Mouse (Mus musculus) liver, adult 2 months (tissue): ENCODE results near the gene Slc35d1. TPM values are rescaled to one million over a fixed set of nuclear protein-coding genes. Genes with fewer than 3 reads are reported as not detected.
A peak's percentile ranks its signal among the peaks of the same experiment; 100 is the strongest.

Experiments
- DNase-seq: peaks from one replicate; pipeline ENCODE4 v3.0.0-alpha.2; 2011; ENCODE audit warnings: low read depth, low spot score; ENCODE audit errors: extremely low read depth
- H3K27ac ChIP-seq: fragments of 200-500 bp; replicated peaks from 2 replicates; pipeline ENCODE4 v1.5.1; 2012; ENCODE audit warnings: low read depth, mild to moderate bottlenecking, control low read depth, inconsistent platforms, low read length; ENCODE audit not compliant: insufficient read depth
- H3K27me3 ChIP-seq: fragments of 200-500 bp; 2 replicates; pipeline ENCODE4 v1.6.1; 2012; ENCODE audit warnings: mild to moderate bottlenecking, moderate library complexity, low read length, inconsistent platforms; ENCODE audit not compliant: control insufficient read depth, insufficient read depth
- H3K36me3 ChIP-seq: fragments of 200-500 bp; 2 replicates; pipeline ENCODE4 v1.6.1; 2012; ENCODE audit warnings: low read length, inconsistent platforms; ENCODE audit not compliant: control insufficient read depth, insufficient read depth
- H3K4me1 ChIP-seq: fragments of 200-500 bp; 2 replicates; pipeline ENCODE4 v1.6.1; 2011; ENCODE audit warnings: low read length; ENCODE audit not compliant: control insufficient read depth, insufficient read depth
- H3K4me3 ChIP-seq: fragments of 200-500 bp; 2 replicates; pipeline ENCODE4 v1.5.1; 2011; ENCODE audit warnings: low read depth, mild to moderate bottlenecking, control low read depth, low read length, moderate library complexity; ENCODE audit not compliant: insufficient read depth
- H3K79me2 ChIP-seq: fragments of 200-500 bp; 2 replicates; pipeline ENCODE4 v1.6.1; 2012; ENCODE audit warnings: inconsistent platforms, mild to moderate bottlenecking, low read length, moderate library complexity; ENCODE audit not compliant: control insufficient read depth, insufficient read depth
- H3K9ac ChIP-seq: fragments of 200-500 bp; 2 replicates; pipeline ENCODE4 v1.6.1; 2012; ENCODE audit warnings: low read depth, mild to moderate bottlenecking, control low read depth, inconsistent platforms, low read length
- CTCF ChIP-seq: fragments of 200-500 bp; IDR thresholded peaks from 2 replicates; pipeline ENCODE4 v1.5.1; 2011; ENCODE audit warnings: low read depth, low read length, control low read depth
- POLR2A ChIP-seq: fragments of 200-500 bp; IDR thresholded peaks from 2 replicates; pipeline ENCODE4 v1.6.1; 2011; ENCODE audit warnings: low read length, control low read depth; ENCODE audit not compliant: insufficient read depth; ENCODE audit errors: extremely low read depth
- WGBS: fragments of 180-500 bp; shearing (Covaris S2); methylation state at CpG from one replicate; pipeline ENCODE4 v1.1.7; 2018; 5-methylcytosine and 5-hydroxymethylcytosine counted together
- polyA plus RNA-seq: library from polyadenylated mRNA; depleted of rRNA; stranded (reverse); fragments of >200 nt; gene quantifications from 2 replicates; pipeline ENCODE4 v1.2.3, GENCODE M21; 2012; rRNA removed
- total RNA-seq: library from RNA; depleted of rRNA; stranded (reverse); fragments of >200 nt; gene quantifications from 2 replicates; pipeline ENCODE4 v1.2.3, GENCODE M21; 2014; rRNA removed

The Slc35d1 gene
- total RNA-seq (27.8 and 37.1 TPM in 2 replicates), polyA plus RNA-seq (29.1 TPM in 2 replicates)

- TF ChIP-seq POLR2A (peak; percentile 62), CTCF (no peak)
Observed at GRCm38 (mm10) chr4:103214925-103215820, at the start of gene Slc35d1. Slc35d1 (minus strand) TSS chr4:103215164.

GRCm38 (mm10) chr4:103263812-103264396 is 48.9 kb upstream of the Slc35d1 start:
- no peaks in the 10 kb centered on the region for H3K27me3 ChIP-seq
- H3K36me3 ChIP-seq = no peaks in the 10 kb centered on the region
- H3K4me3 ChIP-seq = no peak overlapping the region
- H3K27ac ChIP-seq = no peak overlapping the region
- no peak overlapping the region for H3K9ac ChIP-seq
- 35% methylated on average over 8 of the region's 8 CpGs for WGBS
- no peaks in the 10 kb centered on the region for H3K79me2 ChIP-seq
- DNase-seq = no peak
- TF ChIP-seq CTCF = no peak
- TF ChIP-seq POLR2A = no peak
- H3K4me1 ChIP-seq = no peaks in the 10 kb centered on the region

More at GRCm38 (mm10) chr4:103214925-103215820, at the start of gene Slc35d1:
- peak within 1 kb of the TSS; percentile 98 for H3K9ac ChIP-seq
- peaks cover 8% of the 10 kb centered on the region; the same call in 1 of the 2 replicates for H3K79me2 ChIP-seq
- H3K27me3 ChIP-seq = no peaks in the 10 kb centered on the region
- DNase-seq = peak; percentile 98
- 5% methylated on average over 69 of the region's 70 CpGs for WGBS
- peak within 1 kb of the TSS; percentile 93 for H3K27ac ChIP-seq
- H3K4me1 ChIP-seq = peaks cover 9% of the 10 kb centered on the region
- H3K36me3 ChIP-seq = peaks cover 17% of the 10 kb centered on the region
- H3K4me3 ChIP-seq = peak within 1 kb of the TSS; percentile 69

DNA sequence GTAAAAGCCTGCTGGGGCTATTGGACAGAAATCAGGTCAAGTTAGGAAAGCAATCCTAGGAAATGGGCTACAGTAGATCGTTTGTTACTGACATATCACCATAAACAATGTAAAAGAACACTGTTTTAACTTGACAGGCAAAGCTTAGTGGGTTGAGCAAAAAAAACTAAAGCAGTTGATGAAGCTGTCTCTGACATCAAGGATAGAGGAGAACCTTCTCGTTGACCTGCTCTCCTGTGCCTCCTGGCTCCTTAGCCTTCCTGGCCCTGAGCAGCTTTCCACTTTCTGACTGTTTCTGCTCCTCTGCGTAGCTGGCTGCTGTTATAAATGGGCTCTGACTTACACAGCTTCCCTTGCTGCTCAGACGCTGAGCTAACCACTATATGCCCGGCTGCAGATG is 48.4 kb upstream of the Slc35d1 start:
- H3K27me3 ChIP-seq = no peaks in the 10 kb centered on the region
- no peak overlapping the region for H3K4me3 ChIP-seq
- no peak overlapping the region for H3K27ac ChIP-seq
- H3K4me1 ChIP-seq = no peaks in the 10 kb centered on the region
- no peaks in the 10 kb centered on the region for H3K79me2 ChIP-seq
- TF ChIP-seq CTCF (no peak), POLR2A (no peak)
- no peak overlapping the region for H3K9ac ChIP-seq
- 62% methylated on average over 5 of the region's 5 CpGs for WGBS
- DNase-seq = no peak
- H3K36me3 ChIP-seq = no peaks in the 10 kb centered on the region

GRCm38 (mm10) chr4:103258817-103259216 is 43.9 kb upstream of the Slc35d1 start:
- Histone ChIP-seq H3K27me3 (no peaks in the 10 kb centered on the region), H3K36me3 (no peaks in the 10 kb centered on the region), H3K4me1 (no peaks in the 10 kb centered on the region), H3K79me2 (no peaks in the 10 kb centered on the region), H3K4me3 (no peak overlapping the region), H3K9ac (no peak overlapping the region), H3K27ac (no peak overlapping the region)
- no peak for DNase-seq
- TF ChIP-seq CTCF (no peak), POLR2A (no peak)
- WGBS = 85% methylated on average over 3 of the region's 3 CpGs

DNA sequence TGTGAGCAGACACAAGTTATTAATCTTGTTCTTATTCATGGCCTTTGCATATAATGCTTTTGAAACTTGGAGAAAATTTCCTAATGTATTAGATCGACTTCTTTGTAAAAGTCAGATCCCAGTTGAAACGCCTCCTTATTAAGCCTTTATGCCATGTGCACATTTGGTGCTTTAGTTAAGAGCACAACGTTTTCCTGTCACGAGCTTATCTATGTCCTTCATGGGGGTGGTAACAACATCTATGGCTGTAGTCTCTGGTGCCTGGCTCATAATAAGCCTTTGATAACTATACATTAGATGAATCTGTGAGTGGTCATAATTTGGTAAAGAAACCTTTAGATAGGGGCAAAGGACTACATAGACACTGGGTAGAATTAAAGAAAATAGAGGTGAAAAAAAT is 38.9 kb upstream of the Slc35d1 start:
- H3K27ac ChIP-seq = no peak overlapping the region
- 75% methylated on average over 4 of the region's 4 CpGs for WGBS
- H3K4me1 ChIP-seq = no peaks in the 10 kb centered on the region
- no peak for DNase-seq
- TF ChIP-seq CTCF (no peak), POLR2A (no peak)
- H3K4me3 ChIP-seq = no peak overlapping the region
- no peak overlapping the region for H3K9ac ChIP-seq
- H3K27me3 ChIP-seq = no peaks in the 10 kb centered on the region
- H3K36me3 ChIP-seq = no peaks in the 10 kb centered on the region
- H3K79me2 ChIP-seq = no peaks in the 10 kb centered on the region
